Mouse (Mus musculus) lung, postnatal 0 days (tissue): ENCODE data around the gene Cmtr1. TPM values are rescaled to one million over a fixed set of nuclear protein-coding genes. Genes with fewer than 3 reads are reported as not detected.

Experiments used
- ATAC-seq: fragments of 200-750 bp; cut with Nextera tagmentation; 2 replicates; pipeline ENCODE4 v1.8.0; 2017; ENCODE audit warnings: moderate library complexity
- DNase-seq: peaks from one replicate; pipeline ENCODE4 v3.0.0-alpha.2; 2016; ENCODE audit warnings: low spot score
- H3K27ac ChIP-seq: fragments of 300-500 bp; sonication (generic); 2 replicates; pipeline ENCODE4 v1.5.1; 2014; ENCODE audit warnings: antibody characterized with exemption, mild to moderate bottlenecking, low read length, mixed read lengths
- H3K27me3 ChIP-seq: fragments of 300-500 bp; sonication (generic); replicated peaks from 2 replicates; pipeline ENCODE4 v1.6.1; 2014; ENCODE audit warnings: low read length, mixed read lengths; ENCODE audit not compliant: insufficient read depth
- H3K36me3 ChIP-seq: fragments of 300-500 bp; sonication (generic); 2 replicates; pipeline ENCODE4 v1.6.1; 2014; ENCODE audit warnings: low read length, mixed read lengths; ENCODE audit not compliant: insufficient read depth
- H3K4me1 ChIP-seq: fragments of 300-500 bp; sonication (generic); 2 replicates; pipeline ENCODE4 v1.6.1; 2014; ENCODE audit warnings: antibody characterized with exemption, low read depth, low read length, mixed read lengths; ENCODE audit not compliant: insufficient read depth
- H3K4me2 ChIP-seq: fragments of 300-500 bp; sonication (generic); replicated peaks from 2 replicates; pipeline ENCODE4 v1.6.1; 2014; ENCODE audit warnings: low read depth, mild to moderate bottlenecking, low read length, moderate library complexity, mixed read lengths
- H3K4me3 ChIP-seq: fragments of 300-500 bp; sonication (generic); 2 replicates; pipeline ENCODE4 v1.5.1; 2014; ENCODE audit warnings: low read depth, low read length
- H3K9ac ChIP-seq: fragments of 300-500 bp; sonication (generic); replicated peaks from 2 replicates; pipeline ENCODE4 v1.6.1; 2014; ENCODE audit warnings: low read depth, mild to moderate bottlenecking
- H3K9me3 ChIP-seq: fragments of 300-500 bp; sonication (generic); 2 replicates; pipeline ENCODE4 v1.6.1; 2016; ENCODE audit warnings: low read length, mixed read lengths
- CTCF ChIP-seq: IDR thresholded peaks from 2 replicates; pipeline ENCODE4 v1.5.1; 2016; ENCODE audit warnings: antibody characterized with exemption, mild to moderate bottlenecking
- EP300 ChIP-seq: IDR thresholded peaks from 2 replicates; pipeline ENCODE4 v1.6.1; 2016; ENCODE audit warnings: antibody characterized with exemption, mild to moderate bottlenecking, control low read depth
- WGBS: fragments of 180-500 bp; shearing (Covaris S2); extraction: QIAGEN DNeasy Blood & Tissue Kit; methylation state at CpG from one replicate; pipeline ENCODE4 v1.1.7; 2014; 5-methylcytosine and 5-hydroxymethylcytosine counted together
- polyA plus RNA-seq: library from polyadenylated mRNA; unstranded; fragments of >200 nt; fragmentation: Nextera tagmentation; extraction: Ambion mirVana; gene quantifications from 2 replicates; pipeline ENCODE4 v1.2.1, GENCODE M21; 2015

Gene Cmtr1
- polyA plus RNA-seq, 1 experiment from 2014 or later = 79.6 TPM

DNA sequence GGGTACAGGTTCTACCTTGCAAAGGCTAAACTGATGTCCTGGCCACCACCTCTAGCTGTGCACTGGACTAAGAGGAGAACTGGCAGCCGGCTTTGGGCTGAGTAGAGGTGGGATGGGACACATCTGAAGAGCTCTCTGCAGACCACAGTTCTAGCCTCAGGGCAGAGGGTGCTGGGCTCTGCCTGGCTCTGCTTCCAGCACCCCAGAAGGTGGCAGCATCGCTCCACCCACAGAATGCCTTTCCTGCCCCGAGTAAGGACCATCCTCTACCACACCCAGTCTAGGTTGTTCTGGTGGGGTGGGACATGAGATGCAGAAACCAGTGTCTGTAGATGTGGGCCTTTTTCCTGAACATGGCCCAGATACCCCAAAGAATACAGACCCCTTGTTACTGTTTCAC, 44.4 kb downstream of the Cmtr1 start:
- TF ChIP-seq EP300 (no peak), CTCF (peak; percentile 80)
- peak; percentile 32 for DNase-seq

DNA sequence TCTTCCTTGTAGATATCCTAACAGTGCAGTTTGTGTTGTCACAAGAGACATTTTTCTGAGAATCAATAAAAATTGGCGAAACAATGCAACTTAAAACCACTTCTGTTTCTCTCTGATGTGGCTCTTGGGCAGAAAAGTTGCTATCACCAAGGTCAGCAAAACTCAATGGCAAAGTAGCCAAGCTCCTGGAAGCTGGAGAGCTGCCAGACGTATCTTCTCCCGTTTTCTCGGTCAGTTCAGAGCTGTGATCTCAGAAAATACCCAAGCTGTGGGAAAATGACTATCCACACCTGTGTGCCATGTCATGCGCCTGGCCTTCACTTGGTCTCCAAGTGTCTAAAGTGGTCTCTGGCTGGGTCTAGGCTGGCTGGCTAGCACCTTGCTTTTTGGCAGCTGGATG, 45.5 kb downstream of the Cmtr1 start:
- Histone ChIP-seq H3K27ac (no peak overlapping the region), H3K9ac (no peak overlapping the region), H3K4me3 (no peak overlapping the region), H3K36me3 (peaks cover 16% of the 10 kb centered on the region; the same call in 1 of the 2 replicates), H3K27me3 (no peaks in the 10 kb centered on the region), H3K4me1 (no peaks in the 10 kb centered on the region), H3K4me2 (no peak overlapping the region), H3K9me3 (no peaks in the 10 kb centered on the region)
- TF ChIP-seq EP300 = no peak
- TF ChIP-seq CTCF = no peak
- WGBS = 67% methylated on average over 5 of the region's 5 CpGs
- no peak for ATAC-seq
- no peak for DNase-seq

More for the DNA sequence above, 44.4 kb downstream of the Cmtr1 start:
- peaks cover 26% of the 10 kb centered on the region for H3K36me3 ChIP-seq
- H3K4me1 ChIP-seq = no peaks in the 10 kb centered on the region
- H3K9ac ChIP-seq = no peak overlapping the region
- no peak overlapping the region for H3K4me3 ChIP-seq
- 36% methylated on average over 3 of the region's 3 CpGs for WGBS
- no peaks in the 10 kb centered on the region for H3K27me3 ChIP-seq
- no peak overlapping the region for H3K4me2 ChIP-seq
- ATAC-seq = peak; percentile 45; the same call in 1 of the 2 replicates
- no peaks in the 10 kb centered on the region for H3K9me3 ChIP-seq
- no peak overlapping the region for H3K27ac ChIP-seq

DNA sequence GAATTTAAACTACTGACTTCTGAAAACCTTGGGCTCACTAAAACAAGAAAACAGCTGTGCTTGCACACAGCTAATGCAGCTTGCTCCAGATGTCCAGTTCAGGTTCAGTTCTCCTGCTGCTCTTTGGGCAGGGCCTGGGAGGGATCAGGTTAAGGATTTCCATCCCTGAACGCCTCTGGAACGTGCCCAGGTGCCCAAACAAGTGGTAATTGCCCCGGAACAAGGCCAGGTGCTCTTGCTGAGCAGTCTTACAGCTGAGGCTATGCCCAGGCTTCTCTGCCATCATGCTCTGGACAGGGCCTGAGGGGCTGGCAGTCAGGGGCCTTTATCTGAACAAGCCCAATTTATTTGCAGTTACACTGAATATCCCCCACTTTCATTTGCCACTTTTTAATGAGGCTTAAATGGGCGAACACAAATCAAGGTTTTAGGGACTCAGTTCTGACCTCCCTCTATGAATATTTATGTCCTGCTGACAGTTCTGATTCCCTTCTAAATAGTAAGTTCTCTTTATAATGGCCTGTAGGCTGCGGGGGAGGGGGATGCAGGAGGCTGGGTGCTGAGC, 46.7 kb downstream of the Cmtr1 start:
- WGBS = 63% methylated on average over 5 of the region's 5 CpGs
- Histone ChIP-seq H3K27me3 (no peaks in the 10 kb centered on the region), H3K4me1 (no peaks in the 10 kb centered on the region; the same call in 1 of the 2 replicates), H3K9ac (no peak overlapping the region), H3K4me3 (no peak overlapping the region), H3K9me3 (no peaks in the 10 kb centered on the region), H3K27ac (no peak overlapping the region), H3K4me2 (no peak overlapping the region), H3K36me3 (0 out of 2 replicates have a peak, but pooled peaks cover 10% of the 10 kb centered on the region)
- TF ChIP-seq EP300 (no peak), CTCF (no peak)
- DNase-seq = no peak
- ATAC-seq = no peak

DNA sequence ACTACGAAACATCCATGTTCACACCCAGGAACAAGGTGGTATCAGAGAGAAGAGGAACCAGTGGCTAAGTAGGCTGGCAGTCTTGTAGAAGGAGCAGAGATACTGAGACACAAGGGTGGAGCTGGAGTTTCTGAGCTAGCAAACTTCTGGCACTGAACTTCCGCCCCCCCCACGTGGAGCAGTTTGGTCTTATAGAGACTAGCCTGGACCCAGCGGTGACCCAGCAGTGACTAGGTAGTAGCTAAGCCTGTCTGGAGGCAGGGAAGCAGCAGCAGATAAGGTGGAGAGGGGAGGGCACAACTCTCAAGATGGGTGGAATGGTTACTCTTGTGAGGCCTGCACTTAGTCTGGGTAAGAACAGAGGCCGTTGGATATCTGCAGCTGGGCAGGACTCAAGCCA, 48.4 kb downstream of the Cmtr1 start:
- H3K9me3 ChIP-seq = no peaks in the 10 kb centered on the region
- H3K27me3 ChIP-seq = no peaks in the 10 kb centered on the region
- no peak for DNase-seq
- H3K9ac ChIP-seq = no peak overlapping the region
- no peak overlapping the region for H3K27ac ChIP-seq
- no peak for TF ChIP-seq CTCF
- TF ChIP-seq EP300 = no peak
- no peak overlapping the region for H3K4me2 ChIP-seq
- 69% methylated on average over 5 of the region's 5 CpGs for WGBS
- no peaks in the 10 kb centered on the region; the same call in 1 of the 2 replicates for H3K4me1 ChIP-seq
- no peak for ATAC-seq
- no peak overlapping the region for H3K4me3 ChIP-seq
- H3K36me3 ChIP-seq = 0 out of 2 replicates have a peak, but pooled peaks cover 2% of the 10 kb centered on the region

DNA sequence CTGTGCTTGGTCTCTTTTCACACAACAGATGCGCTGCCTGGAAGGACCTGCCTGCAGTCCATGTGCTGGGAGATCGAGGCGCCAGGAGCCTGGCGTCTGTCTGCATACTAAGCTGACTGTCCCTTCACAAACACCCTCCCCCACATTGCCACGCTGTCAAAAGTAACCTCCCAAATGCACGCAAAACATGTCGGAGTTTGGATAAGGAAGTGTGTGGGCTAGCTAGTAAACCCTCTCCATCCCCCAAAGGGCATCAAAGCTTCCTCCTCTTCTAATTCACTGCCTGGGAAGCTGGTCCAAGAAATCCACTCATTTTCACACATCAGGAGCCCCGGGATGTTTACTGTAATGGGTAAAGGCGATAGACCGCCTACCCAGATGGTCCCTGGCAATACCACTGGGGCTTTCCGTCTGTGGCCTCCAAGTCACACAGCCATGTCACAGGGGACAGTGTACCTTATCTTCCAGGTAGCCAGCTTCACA, 50.2 kb downstream of the Cmtr1 start:
- Histone ChIP-seq H3K4me1 (no peaks in the 10 kb centered on the region; the same call in 1 of the 2 replicates), H3K9ac (no peak overlapping the region), H3K27me3 (no peaks in the 10 kb centered on the region), H3K27ac (no peak overlapping the region), H3K9me3 (no peaks in the 10 kb centered on the region), H3K4me2 (no peak overlapping the region), H3K36me3 (no peaks in the 10 kb centered on the region), H3K4me3 (no peak overlapping the region)
- no peak for ATAC-seq
- no peak for DNase-seq
- TF ChIP-seq CTCF (no peak), EP300 (no peak)
- 50% methylated on average over 11 of the region's 11 CpGs for WGBS

DNA sequence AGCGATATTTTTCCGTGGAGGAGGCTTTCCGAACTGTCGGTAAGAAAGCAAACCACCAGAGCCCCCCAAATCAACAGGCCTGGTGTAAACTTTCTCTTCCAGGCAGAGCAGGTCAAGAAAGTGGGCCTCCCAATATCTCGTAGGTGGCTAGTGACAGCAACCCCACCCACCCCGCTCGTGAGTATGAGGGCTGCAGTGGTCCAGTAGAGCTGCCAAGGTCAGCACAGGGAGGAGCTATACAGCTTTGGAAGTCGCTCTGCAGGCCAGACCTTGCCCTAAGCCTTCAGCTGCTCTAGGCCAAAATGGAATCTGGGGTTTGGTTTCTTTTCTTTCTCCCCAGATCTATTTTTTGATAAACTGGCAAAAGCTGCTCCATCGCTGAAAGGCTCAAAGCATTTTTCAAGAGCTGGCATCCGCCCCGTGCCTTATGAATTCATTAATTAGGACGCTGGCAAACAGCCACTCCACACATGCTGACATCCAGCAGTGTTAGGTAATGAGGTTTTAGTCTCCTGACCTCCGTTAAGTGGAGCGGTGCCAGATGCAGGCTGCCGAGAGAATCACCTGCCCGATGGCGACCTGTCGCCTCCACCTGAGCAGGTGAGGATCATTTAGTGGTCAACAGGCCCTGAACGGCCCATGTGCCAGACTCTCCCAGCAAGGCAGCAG, 50.8 kb downstream of the Cmtr1 start:
- 56% methylated on average over 19 of the region's 19 CpGs for WGBS
- H3K4me3 ChIP-seq = no peak overlapping the region
- H3K36me3 ChIP-seq = no peaks in the 10 kb centered on the region
- H3K4me2 ChIP-seq = no peak overlapping the region
- TF ChIP-seq CTCF (no peak), EP300 (no peak)
- H3K4me1 ChIP-seq = peaks cover 2% of the 10 kb centered on the region; the same call in 1 of the 2 replicates
- H3K27ac ChIP-seq = no peak overlapping the region
- H3K9ac ChIP-seq = no peak overlapping the region
- no peaks in the 10 kb centered on the region for H3K9me3 ChIP-seq
- no peak for ATAC-seq
- H3K27me3 ChIP-seq = no peaks in the 10 kb centered on the region
- DNase-seq = no peak
